Mouse (Mus musculus) MEL (cell line): Measurements from ENCODE around the gene Rps26. TPM values are rescaled to one million over a fixed set of nuclear protein-coding genes. Genes with fewer than 3 reads are reported as not detected.

ENCODE experiments used
- DNase-seq: peaks from one replicate; pipeline ENCODE4 v3.0.0; 2011; ENCODE audit warnings: low read depth, low spot score
- H3K27ac ChIP-seq: 2 replicates; pipeline ENCODE4 v1.5.1; 2012; ENCODE audit warnings: low read depth, mild to moderate bottlenecking, control low read depth, low read length, moderate library complexity; ENCODE audit not compliant: control insufficient read depth
- H3K27me3 ChIP-seq, 2 experiments: fragments of 150-350 bp in 1 of 2; sonication (generic) in 1 of 2; 2 replicates each; pipeline ENCODE4 v1.6.1; 2012; ENCODE audit warnings: low read length in 2 of 2, mild to moderate bottlenecking in 2 of 2, improper control_type of control experiment in 1 of 2, moderate library complexity in 1 of 2; ENCODE audit not compliant: insufficient read depth in 2 of 2, control insufficient read depth in 1 of 2
- H3K36me3 ChIP-seq, 2 experiments: 2 replicates each; pipeline ENCODE4 v1.6.1; 2012 to 2014; ENCODE audit warnings: low read length in 2 of 2, improper control_type of control experiment in 1 of 2, inconsistent platforms in 1 of 2, mild to moderate bottlenecking in 1 of 2; ENCODE audit not compliant: insufficient read depth in 2 of 2, control insufficient read depth in 1 of 2
- H3K4me1 ChIP-seq, 2 experiments: fragments of 150-350 bp in 1 of 2; sonication (generic) in 1 of 2; 2 replicates each; pipeline ENCODE4 v1.6.1; 2012; ENCODE audit warnings: low read length in 2 of 2, improper control_type of control experiment in 1 of 2, mild to moderate bottlenecking in 1 of 2; ENCODE audit not compliant: insufficient read depth in 2 of 2, control insufficient read depth in 1 of 2
- H3K4me3 ChIP-seq, 2 experiments: fragments of 150-350 bp in 1 of 2; sonication (generic) in 1 of 2; 2 replicates each; pipeline ENCODE4 v1.5.1; 2012; ENCODE audit warnings: low read depth in 2 of 2, low read length in 2 of 2, mild to moderate bottlenecking in 2 of 2, moderate library complexity in 2 of 2, control low read depth in 1 of 2, improper control_type of control experiment in 1 of 2; ENCODE audit not compliant: control insufficient read depth in 1 of 2, insufficient read depth in 1 of 2
- H3K79me2 ChIP-seq: 2 replicates; pipeline ENCODE4 v1.6.1; 2012; ENCODE audit warnings: mild to moderate bottlenecking, low read length, moderate library complexity; ENCODE audit not compliant: control insufficient read depth, poor library complexity, insufficient read depth
- H3K9ac ChIP-seq: 2 replicates; pipeline ENCODE4 v1.6.1; 2012; ENCODE audit warnings: low read depth, mild to moderate bottlenecking, control low read depth, low read length, moderate library complexity; ENCODE audit not compliant: control insufficient read depth, poor library complexity, severe bottlenecking
- H3K9me3 ChIP-seq: fragments of 150-350 bp; sonication (generic); replicated peaks from 2 replicates; pipeline ENCODE4 v1.6.1; 2012; ENCODE audit warnings: mild to moderate bottlenecking, low read length, improper control_type of control experiment, moderate library complexity; ENCODE audit not compliant: insufficient read depth
- CHD1 ChIP-seq: IDR thresholded peaks from 2 replicates; pipeline ENCODE4 v1.6.1; 2012; ENCODE audit warnings: low read depth, mild to moderate bottlenecking, inconsistent platforms, low read length, improper control_type of control experiment
- ELF1 ChIP-seq: IDR thresholded peaks from 2 replicates; pipeline ENCODE4 v1.6.1; 2014; ENCODE audit warnings: low read depth, mild to moderate bottlenecking, inconsistent platforms, low read length, improper control_type of control experiment, moderate library complexity
- EP300 ChIP-seq, 2 experiments: IDR thresholded peaks; 2 replicates each; pipeline ENCODE4 v1.6.1; 2011; ENCODE audit warnings: improper control_type of control experiment in 2 of 2, low read length in 2 of 2, low read depth in 1 of 2, mild to moderate bottlenecking in 1 of 2
- GABPA ChIP-seq: IDR thresholded peaks from 2 replicates; pipeline ENCODE4 v1.6.1; 2012; ENCODE audit warnings: low read depth, mild to moderate bottlenecking, inconsistent platforms, low read length, improper control_type of control experiment, moderate library complexity
- GATA1 ChIP-seq: IDR thresholded peaks from 2 replicates; pipeline ENCODE4 v1.6.1; 2011; ENCODE audit warnings: low read depth, low read length, improper control_type of control experiment
- MAFK ChIP-seq: IDR thresholded peaks from 2 replicates; pipeline ENCODE4 v1.6.1; 2011; ENCODE audit warnings: low read depth, mild to moderate bottlenecking, low read length, improper control_type of control experiment, borderline replicate concordance
- MAX ChIP-seq: IDR thresholded peaks from 2 replicates; pipeline ENCODE4 v1.6.1; 2011; ENCODE audit warnings: low read length, improper control_type of control experiment
- MAZ ChIP-seq: IDR thresholded peaks from 2 replicates; pipeline ENCODE4 v1.6.1; 2012; ENCODE audit warnings: low read depth, mild to moderate bottlenecking, inconsistent platforms, low read length, improper control_type of control experiment
- MEF2A ChIP-seq: IDR thresholded peaks from 2 replicates; pipeline ENCODE4 v1.6.1; 2014; ENCODE audit warnings: low read depth, mild to moderate bottlenecking, inconsistent platforms, low read length, improper control_type of control experiment; ENCODE audit not compliant: poor library complexity, insufficient replicate concordance, severe bottlenecking; ENCODE audit errors: extremely low read depth
- MYC ChIP-seq: IDR thresholded peaks from 2 replicates; pipeline ENCODE4 v1.6.1; 2011; ENCODE audit warnings: low read depth, mild to moderate bottlenecking, low read length, improper control_type of control experiment, moderate library complexity
- POLR2AphosphoS2 ChIP-seq: IDR thresholded peaks from 2 replicates; pipeline ENCODE4 v1.6.1; 2011; ENCODE audit warnings: low read length, improper control_type of control experiment
- POLR2AphosphoS5 ChIP-seq: IDR thresholded peaks from 2 replicates; pipeline ENCODE4 v1.6.1; 2012; ENCODE audit warnings: low read depth, borderline replicate concordance, mild to moderate bottlenecking, inconsistent platforms, low read length, moderate library complexity, mixed read lengths
- RCOR1 ChIP-seq: IDR thresholded peaks from 2 replicates; pipeline ENCODE4 v1.6.1; 2012; ENCODE audit warnings: low read depth, mild to moderate bottlenecking, inconsistent platforms, low read length, improper control_type of control experiment
- TCF12 ChIP-seq: IDR thresholded peaks from 2 replicates; pipeline ENCODE4 v1.6.1; 2014; ENCODE audit warnings: low read depth, mild to moderate bottlenecking, inconsistent platforms, low read length, improper control_type of control experiment, moderate library complexity
- USF2 ChIP-seq, 2 experiments: IDR thresholded peaks; 2 replicates each; pipeline ENCODE4 v1.6.1; 2011 to 2012; ENCODE audit warnings: improper control_type of control experiment in 2 of 2, low read length in 2 of 2, borderline replicate concordance in 1 of 2, inconsistent platforms in 1 of 2, low read depth in 1 of 2, mild to moderate bottlenecking in 1 of 2; ENCODE audit not compliant: insufficient read depth in 1 of 2
- ZNF384 ChIP-seq: IDR thresholded peaks from 2 replicates; pipeline ENCODE4 v1.6.1; 2012; ENCODE audit warnings: low read depth, mild to moderate bottlenecking, inconsistent platforms, low read length, improper control_type of control experiment
- polyA plus RNA-seq, 2 experiments: library from polyadenylated mRNA; stranded (reverse) in 1 of 2; unstranded in 1 of 2; fragments of >175 nt in 1 of 2; fragments of >200 nt in 1 of 2; gene quantifications; 2 replicates each; pipeline versions ENCODE4 v1.2.1 to v1.2.4; 2012; ENCODE audit warnings: low replicate concordance in 2 of 2, low read depth in 1 of 2; ENCODE audit not compliant: insufficient read length in 2 of 2, insufficient read depth in 1 of 2, missing spikeins in 1 of 2
- total RNA-seq: library from RNA; depleted of rRNA; stranded (reverse); fragments of 300-350 nt; gene quantifications from 2 replicates; pipeline ENCODE4 v1.2.3, GENCODE M21; 2012

Gene Rps26
- total and polyA plus RNA-seq, 3 experiments: 2,523 to 2,530 TPM; not detected in 1

DNA sequence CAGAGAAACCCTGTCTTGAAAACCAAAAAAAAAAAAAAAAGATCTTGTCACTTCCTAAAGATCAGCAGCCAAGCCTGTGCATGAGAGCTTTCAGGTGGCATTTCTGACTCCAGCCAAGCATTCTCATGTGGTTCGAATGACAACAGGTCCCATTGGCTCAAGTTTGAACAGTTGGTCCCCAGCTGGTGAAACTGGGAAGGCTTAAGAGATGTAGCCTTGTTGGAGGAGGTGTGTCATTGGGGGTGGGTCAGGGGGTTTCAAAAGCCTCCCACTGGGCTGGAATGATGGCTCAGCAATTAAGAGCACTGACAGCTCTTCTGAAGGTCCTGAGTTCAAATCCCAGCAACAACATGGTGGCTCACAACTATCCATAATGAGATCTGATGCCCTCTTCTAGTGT is 25.0 kb downstream of the Rps26 start:
- H3K27ac ChIP-seq: no peak overlapping the region
- H3K4me3 ChIP-seq: no peak overlapping the region
- TF ChIP-seq MYC: no peak
- no peak for TF ChIP-seq MAZ
- no peak for TF ChIP-seq USF2 (IDR thresholded peaks at IDR 0.05; ENCODE audit: borderline replicate concordance in 1 of 2, insufficient read depth in 1 of 2, low read depth in 1 of 2, low read length in 2 of 2)
- no peak for TF ChIP-seq ZNF384
- TF ChIP-seq POLR2AphosphoS2: no peak
- TF ChIP-seq TCF12: no peak
- TF ChIP-seq EP300 (IDR thresholded peaks at IDR 0.05; ENCODE audit: low read depth in 1 of 2, low read length in 2 of 2): no peak
- TF ChIP-seq ELF1: no peak
- TF ChIP-seq POLR2AphosphoS5: no peak
- TF ChIP-seq MEF2A: no peak
- no peak for TF ChIP-seq RCOR1
- TF ChIP-seq GATA1: no peak
- no peak for TF ChIP-seq MAFK
- H3K36me3 ChIP-seq: peaks cover 0 to 10% of the 10 kb centered on the region in 2 experiments; a peak in 2 of 4 replicates
- no peak overlapping the region for H3K9ac ChIP-seq
- peaks cover 5 to 13% of the 10 kb centered on the region in 2 experiments; a peak in 3 of 4 replicates for H3K4me1 ChIP-seq
- no peaks in the 10 kb centered on the region for H3K9me3 ChIP-seq
- H3K27me3 ChIP-seq: no peaks in the 10 kb centered on the region; a peak in 2 of 4 replicates
- no peaks in the 10 kb centered on the region for H3K79me2 ChIP-seq
- no peak for DNase-seq

DNA sequence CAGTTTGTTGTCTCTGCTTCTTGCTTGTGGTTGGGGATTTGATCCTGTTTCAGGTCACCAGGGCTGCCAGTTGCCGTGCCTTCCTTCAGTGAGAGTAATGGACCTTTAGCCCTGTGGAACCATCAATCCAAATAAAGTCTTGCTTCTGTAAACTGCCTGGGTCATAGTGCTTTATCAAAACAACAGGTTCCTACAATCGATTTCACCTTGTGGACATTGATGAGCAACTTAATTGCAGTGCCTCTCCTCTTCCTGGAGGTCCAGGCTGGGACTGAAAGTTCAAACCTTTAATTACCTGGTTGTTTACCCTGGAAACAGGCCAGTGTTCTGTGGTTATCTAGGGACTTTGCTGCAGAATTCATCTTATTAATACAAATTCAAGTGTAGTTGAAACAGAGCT is 28.1 kb downstream of the Rps26 start:
- H3K79me2 ChIP-seq: no peaks in the 10 kb centered on the region
- TF ChIP-seq CHD1 (no peak), MAX (no peak), MEF2A (no peak), GABPA (no peak)
- H3K4me3 ChIP-seq: no peak overlapping the region
- H3K27ac ChIP-seq: no peak overlapping the region
- H3K4me1 ChIP-seq: peaks cover under 1 to 6% of the 10 kb centered on the region in 2 experiments; a peak in 3 of 4 replicates
- H3K36me3 ChIP-seq: peaks cover 0 to 4% of the 10 kb centered on the region in 2 experiments; a peak in 2 of 4 replicates
- no peaks in the 10 kb centered on the region; a peak in 2 of 4 replicates for H3K27me3 ChIP-seq
- no peak for DNase-seq
- H3K9me3 ChIP-seq: no peaks in the 10 kb centered on the region
- no peak overlapping the region for H3K9ac ChIP-seq
